Mouse (Mus musculus) E14TG2a.4 (cell line): ENCODE data around the gene Nfat5.

Experiments
- CTCF ChIP-seq: conservative IDR thresholded peaks from 2 replicates; pipeline ENCODE4 v1.5.1; 2014; ENCODE audit warnings: low read length
- NANOG ChIP-seq: IDR thresholded peaks from 2 replicates; pipeline ENCODE4 v1.6.1; 2014; ENCODE audit warnings: borderline replicate concordance, low read length, mixed read lengths

DNA sequence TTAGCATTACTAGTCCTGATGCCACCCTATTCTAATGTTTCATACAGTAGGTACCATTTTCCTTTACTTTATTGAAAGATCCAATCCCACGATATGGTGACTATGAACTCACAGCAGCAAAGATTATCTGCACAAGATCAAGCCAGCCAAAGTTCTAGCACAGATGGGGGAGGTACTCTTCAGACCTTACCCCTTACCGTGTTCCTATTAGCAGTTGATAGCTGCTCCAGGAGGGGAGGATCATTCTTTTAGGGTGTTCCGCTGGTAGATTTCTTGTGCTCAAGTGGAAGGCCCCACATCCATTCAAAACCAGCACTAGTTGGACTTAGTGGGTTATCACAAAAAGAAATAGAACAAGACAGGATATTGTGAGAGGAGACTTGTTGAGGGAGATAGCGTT lies 88.4 kb downstream of the Nfat5 start:
- TF ChIP-seq CTCF, result no peak
- TF ChIP-seq NANOG, result no peak
